Mouse (Mus musculus) intestine, embryonic 14.5 days (tissue): Measurements from ENCODE around the gene Kcnip3. TPM values are rescaled to one million over a fixed set of nuclear protein-coding genes. Genes with fewer than 3 reads are reported as not detected.

Source experiments
- ATAC-seq: fragments of 200-750 bp; cut with Nextera tagmentation; replicated peaks from 2 replicates; pipeline ENCODE4 v1.8.0; 2017; ENCODE audit warnings: low read depth, moderate number of reproducible peaks, moderate TSS enrichment, moderate library complexity; ENCODE audit not compliant: low FRiP score, low TSS enrichment
- DNase-seq: peaks from one replicate; pipeline ENCODE4 v3.0.0-alpha.2; 2018; ENCODE audit warnings: low spot score
- H3K27ac ChIP-seq: fragments of 300-500 bp; sonication (generic); 2 replicates; pipeline ENCODE4 v1.5.1; 2014; ENCODE audit warnings: low read depth, mild to moderate bottlenecking, control low read depth
- H3K27me3 ChIP-seq: fragments of 300-500 bp; sonication (generic); replicated peaks from 2 replicates; pipeline ENCODE4 v1.6.1; 2014; ENCODE audit warnings: low read length, control low read depth; ENCODE audit not compliant: control insufficient read depth, insufficient read depth
- H3K36me3 ChIP-seq: fragments of 300-500 bp; sonication (generic); 2 replicates; pipeline ENCODE4 v1.6.1; 2014; ENCODE audit warnings: low read length, control low read depth; ENCODE audit not compliant: control insufficient read depth, insufficient read depth
- H3K4me1 ChIP-seq: fragments of 300-500 bp; sonication (generic); replicated peaks from 2 replicates; pipeline ENCODE4 v1.6.1; 2014; ENCODE audit warnings: low read length, control low read depth, mixed read lengths; ENCODE audit not compliant: control insufficient read depth, insufficient read depth
- H3K4me2 ChIP-seq: fragments of 300-500 bp; sonication (generic); 2 replicates; pipeline ENCODE4 v1.6.1; 2014; ENCODE audit warnings: low read length
- H3K4me3 ChIP-seq: fragments of 300-500 bp; sonication (generic); 2 replicates; pipeline ENCODE4 v1.5.1; 2014; ENCODE audit warnings: low read depth, low read length, control low read depth, mixed read lengths
- H3K9ac ChIP-seq: fragments of 300-500 bp; sonication (generic); 2 replicates; pipeline ENCODE4 v1.6.1; 2014; ENCODE audit warnings: mild to moderate bottlenecking, low read length
- H3K9me3 ChIP-seq: fragments of 300-500 bp; sonication (generic); 2 replicates; pipeline ENCODE4 v1.6.1; 2016; ENCODE audit warnings: low read length, control low read depth; ENCODE audit not compliant: control insufficient read depth
- WGBS: fragments of 180-500 bp; shearing (Covaris S2); extraction: QIAGEN DNeasy Blood & Tissue Kit; methylation state at CpG from one replicate; pipeline ENCODE4 v1.1.7; 2014; 5-methylcytosine and 5-hydroxymethylcytosine counted together
- polyA plus RNA-seq: library from polyadenylated mRNA; unstranded; fragments of >200 nt; fragmentation: Nextera tagmentation; extraction: Ambion mirVana; gene quantifications from 2 replicates; pipeline ENCODE4 v1.2.1, GENCODE M21; 2014

Kcnip3 gene
- polyA plus RNA-seq, result 7.6 and 7.8 TPM in 2 replicates

- Histone ChIP-seq H3K9me3 (no peaks in the 10 kb centered on the region), H3K27ac (no peak within 1 kb of the TSS), H3K27me3 (no peaks in the 10 kb centered on the region), H3K4me2 (peak within 1 kb of the TSS; percentile 53), H3K36me3 (no peaks in the 10 kb centered on the region), H3K9ac (peak within 1 kb of the TSS; percentile 34), H3K4me3 (peak within 1 kb of the TSS; percentile 34), H3K4me1 (peaks cover 15% of the 10 kb centered on the region; the same call in 1 of the 2 replicates)
- DNase-seq (peak; percentile 55), ATAC-seq (peak; percentile 56; the same call in 1 of the 2 replicates)
- 2% methylated on average over 10 of the region's 10 CpGs for WGBS
These were observed at the start of gene Kcnip3 for GRCm38 (mm10) chr2:127522006-127522441. Kcnip3 (minus strand) TSS chr2:127522094.

GRCm38 (mm10) chr2:127559070-127559966 is 37.4 kb upstream of the Kcnip3 start:
- WGBS, result 16% methylated on average over 18 of the region's 18 CpGs
- 0 out of 2 replicates have a peak overlapping the region, but pooled peaks have one; percentile 3 for H3K4me3 ChIP-seq

GRCm38 (mm10) chr2:127551078-127551477 is 29.2 kb upstream of the Kcnip3 start:
- no peaks in the 10 kb centered on the region for H3K27me3 ChIP-seq
- H3K4me1 ChIP-seq, result no peaks in the 10 kb centered on the region
- WGBS, result 43% methylated on average over 5 of the region's 5 CpGs
- H3K27ac ChIP-seq, result no peak overlapping the region
- DNase-seq, result no peak
- H3K4me3 ChIP-seq, result no peak overlapping the region
- no peak overlapping the region for H3K4me2 ChIP-seq
- no peaks in the 10 kb centered on the region for H3K36me3 ChIP-seq
- no peak overlapping the region for H3K9ac ChIP-seq
- no peak for ATAC-seq
- no peaks in the 10 kb centered on the region for H3K9me3 ChIP-seq

More at GRCm38 (mm10) chr2:127559070-127559966, 37.4 kb upstream of the Kcnip3 start:
- H3K4me2 ChIP-seq, result peak overlapping the region; percentile 33
- no peak overlapping the region for H3K9ac ChIP-seq
- no peaks in the 10 kb centered on the region; the same call in 1 of the 2 replicates for H3K27me3 ChIP-seq
- no peak overlapping the region for H3K27ac ChIP-seq
- no peaks in the 10 kb centered on the region for H3K4me1 ChIP-seq
- no peaks in the 10 kb centered on the region for H3K36me3 ChIP-seq
- H3K9me3 ChIP-seq, result no peaks in the 10 kb centered on the region
- ATAC-seq (peak; percentile 97), DNase-seq (peak; percentile 94)

- Histone ChIP-seq H3K4me1 (no peaks in the 10 kb centered on the region), H3K4me3 (no peak overlapping the region), H3K27ac (no peak overlapping the region), H3K36me3 (no peaks in the 10 kb centered on the region), H3K4me2 (no peak overlapping the region), H3K27me3 (no peaks in the 10 kb centered on the region), H3K9me3 (no peaks in the 10 kb centered on the region), H3K9ac (no peak overlapping the region)
- no peak for DNase-seq
- WGBS, result 77% methylated on average over 1 of the region's 1 CpGs
- ATAC-seq, result no peak
These were observed 28.6 kb upstream of the Kcnip3 start for GRCm38 (mm10) chr2:127550446-127550845.

- no peak overlapping the region for H3K27ac ChIP-seq
- DNase-seq (no peak), ATAC-seq (no peak)
- no peaks in the 10 kb centered on the region for H3K4me1 ChIP-seq
- H3K4me2 ChIP-seq, result no peak overlapping the region
- no peaks in the 10 kb centered on the region for H3K36me3 ChIP-seq
- H3K9ac ChIP-seq, result no peak overlapping the region
- H3K4me3 ChIP-seq, result no peak overlapping the region
- H3K9me3 ChIP-seq, result no peaks in the 10 kb centered on the region
- H3K27me3 ChIP-seq, result no peaks in the 10 kb centered on the region
These were observed 27.8 kb upstream of the Kcnip3 start for GRCm38 (mm10) chr2:127549711-127550110.

GRCm38 (mm10) chr2:127548342-127549074 is 26.6 kb upstream of the Kcnip3 start:
- no peak overlapping the region for H3K4me3 ChIP-seq
- ATAC-seq (no peak), DNase-seq (no peak)
- H3K4me2 ChIP-seq, result no peak overlapping the region
- 75% methylated on average over 5 of the region's 5 CpGs for WGBS
- H3K4me1 ChIP-seq, result no peaks in the 10 kb centered on the region
- no peak overlapping the region for H3K27ac ChIP-seq
- no peaks in the 10 kb centered on the region for H3K36me3 ChIP-seq
- no peaks in the 10 kb centered on the region for H3K9me3 ChIP-seq
- H3K27me3 ChIP-seq, result 0 out of 2 replicates have a peak, but pooled peaks cover 3% of the 10 kb centered on the region
- H3K9ac ChIP-seq, result no peak overlapping the region

- no peak overlapping the region for H3K4me2 ChIP-seq
- WGBS, result 86% methylated on average over 2 of the region's 2 CpGs
These were observed 19.8 kb upstream of the Kcnip3 start for GRCm38 (mm10) chr2:127541697-127542096.

GRCm38 (mm10) chr2:127541185-127541584 is 19.3 kb upstream of the Kcnip3 start, which contains the start of gene Prom2:
Prom2 (minus strand) TSS chr2:127541467.
- peak within 1 kb of the TSS; percentile 10; the same call in 1 of the 2 replicates for H3K4me3 ChIP-seq
- peak; percentile 72 for DNase-seq
- H3K9ac ChIP-seq, result no peak within 1 kb of the TSS
- no peaks in the 10 kb centered on the region for H3K4me1 ChIP-seq
- peaks cover 52% of the 10 kb centered on the region for H3K27me3 ChIP-seq
- H3K36me3 ChIP-seq, result no peaks in the 10 kb centered on the region
- peak; percentile 82 for ATAC-seq
- WGBS, result 3% methylated on average over 28 of the region's 29 CpGs
- peak within 1 kb of the TSS; percentile 35 for H3K4me2 ChIP-seq
- no peaks in the 10 kb centered on the region for H3K9me3 ChIP-seq
- H3K27ac ChIP-seq, result no peak within 1 kb of the TSS

More at GRCm38 (mm10) chr2:127541697-127542096, 19.8 kb upstream of the Kcnip3 start:
- Histone ChIP-seq H3K27ac (no peak overlapping the region), H3K9me3 (no peaks in the 10 kb centered on the region), H3K9ac (no peak overlapping the region), H3K36me3 (no peaks in the 10 kb centered on the region), H3K27me3 (peaks cover 52% of the 10 kb centered on the region), H3K4me3 (no peak overlapping the region), H3K4me1 (no peaks in the 10 kb centered on the region)
- ATAC-seq, result no peak
- no peak for DNase-seq
